Mouse (Mus musculus) testis, adult 2 months (tissue): ENCODE results near the gene Slc6a9.

Experiments
- CTCF ChIP-seq: fragments of 200-500 bp; IDR thresholded peaks from 2 replicates; pipeline ENCODE4 v1.5.1; 2012; ENCODE audit warnings: low read depth, mild to moderate bottlenecking, inconsistent platforms, low read length, moderate library complexity; ENCODE audit not compliant: control insufficient read depth, insufficient read depth, insufficient replicate concordance
- POLR2A ChIP-seq: fragments of 200-500 bp; IDR thresholded peaks from 2 replicates; pipeline ENCODE4 v1.6.1; 2012; ENCODE audit warnings: low read depth, mild to moderate bottlenecking, inconsistent platforms, low read length, moderate library complexity; ENCODE audit not compliant: control insufficient read depth

DNA sequence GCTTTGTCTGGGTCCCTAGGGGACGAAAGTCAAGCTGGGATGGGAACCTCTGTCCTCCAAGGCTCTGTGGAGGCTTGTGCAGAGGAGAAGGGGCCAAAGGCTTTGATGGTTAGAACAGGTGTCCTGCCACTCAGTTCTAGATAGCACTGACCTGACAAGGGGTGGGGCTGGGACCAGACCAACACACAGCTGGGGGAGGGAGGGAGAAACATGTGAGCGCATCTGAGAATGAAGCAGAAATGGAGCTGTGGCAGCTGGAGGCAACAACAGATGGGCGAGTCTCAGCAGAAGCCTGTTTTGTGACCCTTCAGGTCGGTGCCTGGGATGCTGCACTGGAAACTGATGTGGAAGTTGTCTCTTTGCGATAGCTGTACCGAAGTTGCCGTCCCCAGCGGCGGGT, 35.0 kb downstream of the Slc6a9 start:
- TF ChIP-seq CTCF (no peak), POLR2A (no peak)
